Mouse (Mus musculus): ENCODE measurements at regions not wholly inside any gene's neighbourhood (a gene's known extent, or its start where the extent isn't known, plus 50 kb on each side); places are given as distances from the start of the nearest gene placed in this dataset.
A peak's percentile ranks its signal among the peaks of the same experiment; 100 is the strongest.

- WGBS: 35% methylated on average over 34 of the region's 34 CpGs
- Histone ChIP-seq H3K27ac (ENCODE audit: insufficient read depth, low read depth, low read length) (no peak overlapping the region), H3K4me1 (ENCODE audit: control insufficient read depth, insufficient read depth, insufficient read length, low read length) (no peaks in the 10 kb centered on the region; the same call in 1 of the 2 replicates), H3K27me3 (ENCODE audit: control insufficient read depth, insufficient read depth, low read length) (no peaks in the 10 kb centered on the region), H3K36me3 (ENCODE audit: control insufficient read depth, insufficient read depth, low read length) (no peaks in the 10 kb centered on the region), H3K4me3 (ENCODE audit: low read depth, low read length) (peak overlapping the region; percentile 74)
- TF ChIP-seq CTCF (IDR thresholded peaks at IDR 0.05; ENCODE audit: extremely low read depth, insufficient read length, insufficient replicate concordance, low read depth, low read length) (no peak), POLR2A (IDR thresholded peaks at IDR 0.05; ENCODE audit: low read depth, low read length) (no peak)
Observed at GRCm38 (mm10) chr7:31208237-31209054, 52.8 kb upstream of the Gramd1a start.

- no peak overlapping the region for H3K27ac ChIP-seq (ENCODE audit: insufficient read depth, low read depth, low read length)
- H3K4me3 ChIP-seq (ENCODE audit: low read depth, low read length): peak overlapping the region; percentile 74
- TF ChIP-seq CTCF (IDR thresholded peaks at IDR 0.05; ENCODE audit: extremely low read depth, insufficient read length, insufficient replicate concordance, low read depth, low read length) (no peak), POLR2A (IDR thresholded peaks at IDR 0.05; ENCODE audit: low read depth, low read length) (no peak)
- H3K27me3 ChIP-seq (ENCODE audit: control insufficient read depth, insufficient read depth, low read length): no peaks in the 10 kb centered on the region
- 65% methylated on average over 13 of the region's 13 CpGs for WGBS
- no peaks in the 10 kb centered on the region for H3K36me3 ChIP-seq (ENCODE audit: control insufficient read depth, insufficient read depth, low read length)
- no peaks in the 10 kb centered on the region; the same call in 1 of the 2 replicates for H3K4me1 ChIP-seq (ENCODE audit: control insufficient read depth, insufficient read depth, insufficient read length, low read length)
Observed at GRCm38 (mm10) chr7:31207563-31208236, 52.0 kb upstream of the Gramd1a start.

All from small intestine, adult 2 months (tissue).